Mouse (Mus musculus): ENCODE results near the gene Akap13.

GRCm38 (mm10) chr7:75725899-75726298 is 270.6 kb downstream of the Akap13 start:
- TF ChIP-seq CTCF (IDR thresholded peaks at IDR 0.05; ENCODE audit: low read depth): no peak
- TF ChIP-seq EP300 (IDR thresholded peaks at IDR 0.05; ENCODE audit: low read depth): no peak
